Mouse (Mus musculus) CD4-positive helper T cell, adult 2 months (primary cell): ENCODE results near the gene Abca2.

Experiments used
- DNase-seq: peaks from one replicate; pipeline ENCODE4 v3.0.0-alpha.2; 2012; ENCODE audit warnings: low read depth, missing footprints, low spot score

The Abca2 gene

DNA sequence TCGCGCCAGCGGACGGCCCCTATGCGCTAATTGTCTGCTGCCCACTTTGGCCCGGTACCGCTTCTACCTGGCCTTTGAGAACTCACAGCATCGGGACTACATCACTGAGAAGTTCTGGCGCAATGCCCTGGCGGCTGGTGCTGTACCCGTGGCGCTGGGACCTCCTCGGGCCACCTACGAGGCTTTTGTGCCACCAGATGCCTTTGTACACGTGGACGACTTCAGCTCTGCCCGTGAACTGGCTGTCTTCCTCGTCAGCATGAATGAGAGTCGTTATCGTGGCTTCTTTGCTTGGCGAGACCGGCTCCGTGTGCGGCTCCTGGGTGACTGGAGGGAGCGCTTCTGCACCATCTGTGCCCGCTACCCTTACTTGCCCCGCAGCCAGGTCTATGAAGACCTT is 3.0 kb upstream of the Abca2 start:
- DNase-seq = peak; percentile 16

DNA sequence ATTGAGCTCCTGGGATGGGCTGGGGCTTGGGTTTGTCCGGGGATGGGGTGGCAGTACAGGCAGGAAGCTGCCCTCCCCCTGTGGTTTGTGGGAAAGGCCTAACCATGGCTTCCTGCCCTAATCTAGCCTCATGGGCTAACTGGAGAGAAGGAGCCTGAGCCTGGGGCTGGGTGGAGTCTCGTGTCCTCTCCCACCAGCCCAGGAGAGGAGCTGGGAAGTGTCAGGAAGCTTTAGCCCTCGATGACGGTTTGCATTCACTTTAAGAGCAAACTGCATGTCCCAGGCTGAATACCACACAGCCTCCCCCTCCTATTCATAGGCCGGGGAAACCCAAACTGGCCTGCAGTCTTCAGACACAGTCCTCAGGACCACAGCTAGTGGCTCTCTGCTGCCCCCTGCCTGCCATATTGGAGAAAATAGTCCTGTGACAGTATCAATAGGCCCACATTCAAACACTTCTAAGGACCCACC is 1.7 kb upstream of the Abca2 start:
- DNase-seq = peak; percentile 84

DNA sequence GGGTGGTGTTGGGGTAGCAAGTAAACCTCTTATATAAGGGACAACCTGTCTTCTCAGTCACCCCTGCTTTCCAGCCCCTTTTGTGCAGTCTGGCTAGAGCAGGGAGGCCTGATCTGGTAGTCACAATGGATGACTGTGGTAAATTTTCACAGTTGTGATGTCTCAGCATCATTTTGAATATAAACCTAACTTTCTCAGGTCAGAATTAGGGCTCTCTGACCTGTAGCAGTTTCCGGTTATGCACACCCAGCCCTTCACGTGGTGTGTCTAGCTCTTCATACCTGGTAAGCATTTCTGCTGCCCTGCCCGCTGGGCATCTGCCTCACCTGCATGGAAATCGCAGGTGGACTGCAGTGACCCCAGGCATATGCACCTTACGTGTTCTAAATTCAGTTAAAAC is 1.2 kb upstream of the Abca2 start:
- DNase-seq = no peak

DNA sequence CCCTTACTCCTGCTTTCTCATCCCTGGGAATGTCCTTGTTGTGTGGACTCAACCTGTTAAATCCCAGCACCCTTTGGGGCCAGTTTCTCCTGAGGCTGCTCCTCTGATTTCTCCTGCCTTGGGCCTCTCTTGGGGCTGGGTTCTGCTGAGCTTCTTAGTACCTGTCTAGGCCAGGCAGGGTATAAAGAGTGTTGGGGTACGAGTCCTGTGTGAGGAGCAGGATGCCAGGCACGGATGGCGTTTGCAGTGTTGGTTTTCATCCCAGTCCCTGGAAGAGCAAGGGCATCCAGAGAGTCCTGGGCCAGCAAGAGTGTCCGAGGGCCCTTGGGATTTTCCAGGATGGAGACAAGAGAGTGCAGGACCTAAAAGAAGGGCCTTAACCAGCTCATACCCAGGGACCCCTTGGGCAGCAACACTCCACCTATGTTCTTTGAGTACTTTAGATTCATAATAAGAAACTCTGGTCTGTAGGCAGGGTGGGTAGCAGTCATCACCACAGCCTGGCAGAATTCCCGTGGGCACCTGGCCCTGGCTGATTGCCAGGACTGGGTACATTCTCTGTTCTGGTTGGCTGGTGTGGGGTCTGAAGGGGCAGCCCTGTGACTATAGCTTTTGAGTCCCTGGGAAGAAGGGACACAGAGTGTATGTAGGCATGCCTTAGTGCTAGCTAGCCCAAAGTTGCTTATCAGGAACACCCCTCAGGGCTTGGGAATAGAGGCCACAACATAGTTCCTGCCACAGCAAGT is 1.1 kb downstream of the Abca2 start:
- peak; percentile 14 for DNase-seq

DNA sequence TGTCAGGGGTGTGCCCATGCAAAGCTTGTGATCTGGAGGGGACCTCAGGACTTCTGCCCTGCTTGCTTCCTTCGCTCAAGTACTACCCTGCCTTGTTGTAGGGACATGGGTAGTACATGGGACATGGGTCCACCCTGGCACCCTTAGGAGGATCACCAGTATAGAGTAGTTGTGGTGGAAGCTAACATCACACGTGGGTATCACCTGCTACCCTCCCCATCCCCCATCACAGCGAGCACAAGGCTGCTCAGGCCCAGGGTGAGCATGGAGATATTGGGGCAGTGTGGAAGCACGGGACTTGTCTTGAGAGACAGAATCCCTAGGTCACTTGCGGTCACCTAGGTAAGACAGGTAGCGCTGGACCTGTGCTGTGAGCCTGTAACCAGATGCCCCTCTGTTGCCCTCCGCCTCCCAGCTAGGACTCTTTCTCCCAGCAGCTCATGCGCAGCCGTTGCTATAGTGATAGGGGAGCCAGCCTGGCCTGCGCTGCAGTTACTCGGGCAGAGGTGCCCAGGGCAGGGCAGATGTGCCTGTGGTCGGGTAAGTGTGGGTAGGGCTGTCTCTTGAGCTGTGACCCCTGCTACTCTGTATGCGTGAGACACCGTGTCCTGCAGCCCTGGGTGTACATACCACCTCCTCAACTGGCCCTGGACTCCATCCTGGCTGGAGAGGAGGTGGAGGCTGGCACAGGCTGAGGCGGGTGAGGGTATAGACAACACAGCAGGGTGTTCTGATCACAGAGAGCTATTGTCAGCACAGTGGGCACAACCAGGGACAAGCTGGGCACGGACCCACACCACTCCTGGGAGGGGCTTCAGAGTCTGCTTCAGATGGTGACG is 2.1 kb downstream of the Abca2 start:
- DNase-seq = no peak

DNA sequence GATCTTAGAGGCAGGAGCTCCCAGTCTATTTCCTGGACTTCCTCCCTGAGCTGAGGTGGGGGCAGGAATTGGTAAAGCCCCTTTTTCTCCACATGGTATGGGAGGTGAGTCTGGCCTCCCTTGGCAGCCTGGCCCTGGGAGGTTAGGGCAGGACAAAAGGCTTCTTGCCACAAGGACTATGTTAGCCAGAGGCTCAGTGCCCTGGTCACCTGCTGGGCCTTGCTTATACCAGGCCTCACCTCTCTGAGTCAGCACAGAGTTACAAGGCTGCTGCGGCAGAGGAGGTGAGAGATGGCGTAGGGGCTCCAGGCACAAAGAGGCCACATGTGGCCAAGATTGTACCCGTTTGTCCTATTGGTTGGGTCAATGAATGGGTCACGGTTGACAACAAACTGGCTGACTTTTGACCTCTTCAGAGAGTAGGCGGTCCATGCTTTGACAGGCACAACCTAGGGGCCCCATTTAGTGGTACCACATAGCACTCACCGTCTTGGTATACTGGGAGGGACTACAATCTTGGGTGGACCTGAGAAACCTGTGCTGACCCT is 2.9 kb downstream of the Abca2 start:
- no peak for DNase-seq

DNA sequence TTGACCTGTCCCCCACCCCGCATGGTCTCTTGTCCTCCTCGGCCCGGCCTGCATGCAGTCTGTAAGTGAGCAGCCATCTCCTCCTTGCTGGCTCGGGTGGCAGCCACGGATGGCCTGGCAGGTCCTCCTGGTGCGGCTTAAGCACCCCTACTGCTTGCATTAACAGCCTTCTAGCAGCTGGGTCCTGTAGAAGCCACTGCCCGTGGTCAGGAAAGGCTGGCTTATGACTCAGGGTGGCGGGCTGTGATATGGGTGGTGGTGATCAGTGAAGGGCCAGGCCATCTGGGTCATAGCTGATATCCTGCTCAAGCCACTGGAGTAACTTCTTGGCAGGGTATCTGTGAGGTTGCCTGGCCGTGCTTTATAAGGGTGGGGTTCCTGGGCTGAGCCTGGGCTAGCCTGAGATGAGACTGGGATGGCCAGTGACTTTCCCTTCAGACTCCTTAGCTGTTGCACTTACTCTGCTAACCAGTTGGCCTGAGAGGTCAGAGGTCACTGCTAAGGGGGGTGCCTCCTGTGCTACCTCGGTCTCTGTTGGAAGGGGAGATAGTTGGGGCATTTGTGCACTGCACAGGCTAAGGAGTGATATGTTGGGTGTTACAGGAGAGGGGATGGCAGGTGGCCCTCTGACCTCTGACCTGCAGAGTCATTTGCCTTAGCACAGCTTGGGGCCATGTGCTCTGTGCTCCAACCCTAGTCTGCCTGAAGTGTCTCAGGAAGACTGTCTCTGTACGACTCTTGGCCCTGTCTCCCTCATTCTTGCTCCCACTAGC is 4.0 kb downstream of the Abca2 start:
- no peak for DNase-seq

DNA sequence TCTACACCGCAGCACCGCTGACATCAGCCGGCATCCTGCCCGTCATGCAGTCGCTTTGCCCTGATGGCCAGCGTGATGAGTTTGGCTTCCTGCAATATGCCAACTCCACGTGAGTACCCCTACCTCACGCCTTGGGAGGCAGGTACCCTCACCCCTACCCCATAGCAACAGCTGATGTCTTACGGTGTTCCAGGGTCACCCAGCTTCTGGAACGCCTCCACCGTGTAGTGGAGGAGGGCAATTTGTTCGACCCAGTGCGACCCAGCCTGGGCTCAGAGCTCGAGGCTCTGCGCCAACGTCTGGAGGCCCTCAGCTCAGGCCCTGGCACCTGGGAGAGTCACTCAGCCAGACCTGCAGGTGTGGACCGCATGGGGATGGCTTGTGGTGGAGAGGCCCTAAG is 4.6 kb downstream of the Abca2 start:
- no peak for DNase-seq

DNA sequence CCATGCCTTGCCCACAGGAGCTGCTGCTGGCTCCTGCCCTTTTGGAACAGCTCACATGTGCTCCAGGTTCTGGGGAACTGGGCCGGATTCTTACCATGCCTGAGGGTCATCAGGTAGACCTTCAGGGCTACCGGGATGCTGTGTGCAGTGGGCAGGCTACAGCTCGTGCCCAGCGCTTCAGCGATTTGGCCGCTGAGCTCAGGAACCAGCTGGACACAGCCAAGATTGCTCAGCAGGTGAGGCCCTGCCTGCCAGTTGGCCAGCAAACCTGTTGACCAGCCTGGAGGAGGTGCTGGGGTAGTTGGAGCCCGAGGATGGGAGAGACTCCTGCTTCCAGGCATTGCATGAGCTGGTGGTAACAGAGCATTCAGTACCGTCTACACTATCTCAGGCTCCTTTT is 5.8 kb downstream of the Abca2 start:
- no peak for DNase-seq

DNA sequence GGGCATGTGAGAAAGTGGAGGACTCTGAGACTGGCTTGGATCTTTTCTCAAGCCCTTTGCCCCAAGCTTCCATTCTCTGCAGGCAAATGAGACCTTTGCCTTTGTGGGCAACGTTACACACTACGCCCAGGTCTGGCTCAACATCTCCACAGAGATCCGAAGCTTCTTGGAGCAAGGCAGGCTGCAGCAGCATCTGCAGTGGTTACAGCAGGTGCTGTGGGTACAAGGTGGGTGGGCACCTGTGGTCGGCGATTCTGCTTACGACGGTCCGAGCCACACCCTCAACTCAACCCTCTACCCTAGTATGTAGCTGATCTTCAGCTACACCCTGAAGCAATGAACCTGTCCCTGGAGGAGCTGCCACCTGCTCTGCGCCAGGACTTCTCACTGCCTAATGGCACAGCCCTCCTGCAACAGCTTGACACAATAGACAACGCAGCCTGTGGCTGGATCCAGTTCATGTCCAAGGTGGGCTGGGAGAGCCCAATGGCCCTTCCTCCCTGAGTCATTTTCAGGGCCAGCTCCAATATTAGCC is 7.8 kb downstream of the Abca2 start:
- DNase-seq = no peak

DNA sequence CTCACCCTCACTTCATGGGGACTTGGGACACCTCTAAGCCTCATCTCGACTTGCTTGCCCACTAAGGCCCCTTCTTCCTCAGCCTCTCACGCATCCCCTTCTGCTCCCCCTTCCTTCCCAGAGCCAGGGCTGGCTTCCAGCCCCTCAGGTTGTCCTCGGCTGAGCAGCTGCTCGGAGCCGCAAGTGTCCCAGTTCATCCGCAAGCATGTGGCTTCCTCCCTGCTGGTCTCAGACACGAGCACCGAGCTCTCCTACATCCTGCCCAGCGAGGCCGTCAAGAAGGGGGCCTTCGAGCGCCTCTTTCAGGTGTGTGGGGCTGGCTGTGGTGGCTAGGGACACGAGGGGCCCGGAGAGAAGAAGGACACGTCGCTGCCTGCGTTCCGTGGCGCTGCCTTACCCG is 12.6 kb downstream of the Abca2 start:
- DNase-seq = no peak

DNA sequence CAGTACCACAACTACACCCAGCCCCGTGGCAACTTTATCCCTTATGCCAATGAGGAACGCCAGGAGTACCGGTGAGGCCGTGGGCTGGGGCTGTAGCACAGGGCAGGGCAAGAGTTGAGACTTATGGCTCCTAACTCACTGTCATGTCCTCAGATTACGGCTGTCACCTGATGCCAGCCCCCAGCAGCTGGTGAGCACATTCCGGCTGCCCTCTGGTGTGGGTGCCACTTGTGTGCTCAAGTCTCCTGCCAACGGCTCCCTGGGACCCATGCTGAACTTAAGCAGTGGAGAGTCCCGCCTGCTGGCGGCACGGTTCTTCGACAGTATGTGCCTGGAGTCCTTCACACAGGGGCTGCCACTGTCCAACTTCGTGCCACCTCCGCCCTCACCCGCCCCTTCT is 14.2 kb downstream of the Abca2 start:
- DNase-seq = no peak

DNA sequence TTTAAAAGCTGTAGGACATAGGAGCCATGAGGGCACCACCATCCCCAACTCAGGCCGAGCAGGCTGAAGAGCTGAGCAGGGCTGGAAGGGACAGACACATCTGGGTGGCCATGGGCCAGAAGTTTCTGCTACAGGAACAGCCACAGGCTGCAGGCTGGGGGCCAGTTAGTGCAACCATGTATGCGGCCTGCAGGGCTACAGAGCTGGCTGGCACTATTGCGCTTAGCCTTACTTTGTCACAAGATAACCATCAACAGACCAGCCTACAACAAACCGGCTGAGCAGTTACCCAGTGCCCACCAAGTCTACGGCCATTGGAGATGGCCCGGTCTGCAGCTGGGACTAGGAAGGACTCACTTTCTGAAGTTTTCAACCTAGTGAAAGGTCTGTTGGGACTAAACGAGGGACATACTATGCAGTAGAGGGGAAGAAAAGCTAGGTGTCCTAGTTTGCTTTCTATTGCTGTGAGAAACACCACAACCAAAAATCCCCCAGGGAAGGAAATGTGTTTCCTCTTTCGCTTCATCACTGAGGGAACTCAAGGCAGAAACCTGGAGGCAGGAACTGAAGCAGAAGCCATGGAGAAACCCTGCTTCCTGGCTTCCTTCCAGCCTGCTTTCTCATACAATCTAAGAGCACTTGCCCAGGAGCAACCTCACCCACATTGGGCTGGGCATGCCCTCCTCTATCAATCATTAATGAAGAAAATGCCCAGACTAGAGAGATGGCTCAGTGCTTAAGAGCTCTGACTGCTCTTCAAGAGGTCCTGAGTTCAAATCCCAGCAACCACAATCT is 22.5 kb downstream of the Abca2 start:
- no peak for DNase-seq

DNA sequence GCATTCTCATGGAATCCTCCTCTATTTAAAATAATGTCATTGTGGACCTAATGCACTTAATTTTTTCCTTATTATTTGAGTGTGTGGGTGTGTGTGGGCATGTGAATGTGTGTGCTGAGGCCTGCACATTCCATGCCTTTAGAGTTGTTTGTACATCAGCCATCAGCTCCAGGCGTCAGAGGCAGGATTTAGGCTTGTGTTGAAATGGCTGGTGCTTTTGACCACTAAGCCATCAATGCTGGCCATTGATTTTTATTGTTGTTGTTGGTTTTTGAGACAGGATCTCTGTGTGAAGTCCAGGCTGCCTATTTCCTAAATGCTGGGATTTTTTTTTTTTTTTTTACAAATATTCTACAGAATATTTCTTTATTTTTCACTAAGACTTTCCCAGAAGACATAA is 24.4 kb downstream of the Abca2 start:
- no peak for DNase-seq

DNA sequence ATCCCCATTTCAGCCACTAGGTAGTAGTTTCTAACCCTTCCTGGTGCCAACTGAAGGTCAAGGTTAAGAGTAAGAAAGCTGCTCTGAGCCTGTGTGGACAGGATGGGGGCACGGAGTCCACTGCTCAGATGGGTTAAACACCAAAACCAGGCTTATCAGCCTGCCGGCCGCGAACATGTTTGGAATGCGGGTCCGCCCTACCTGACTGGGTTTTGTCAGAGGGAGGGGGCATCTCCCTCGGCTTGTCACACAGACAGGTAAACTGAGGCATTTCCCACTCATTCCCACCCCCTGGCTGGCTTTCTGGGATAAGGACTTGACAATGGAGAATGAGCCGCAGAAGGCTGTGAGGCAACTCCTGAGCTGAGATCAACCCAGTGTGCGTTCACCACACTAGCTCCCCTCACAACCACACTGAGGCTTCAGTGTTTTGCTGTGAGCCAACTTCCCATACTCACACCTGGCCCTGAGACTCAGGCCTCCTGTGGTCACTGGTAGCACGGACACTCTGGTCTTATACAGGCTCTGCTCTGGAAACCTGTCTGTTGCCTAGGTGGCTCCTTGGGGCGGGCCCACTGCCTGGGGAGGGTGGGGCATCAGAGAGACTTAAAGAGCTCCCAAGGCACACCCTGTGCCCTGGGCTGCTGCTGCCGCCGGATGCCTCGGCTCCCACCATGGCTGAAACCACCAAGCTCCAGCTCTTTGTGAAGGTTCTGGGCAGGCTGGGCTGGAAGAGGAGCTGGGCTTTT is 27.9 kb downstream of the Abca2 start, which contains the start of gene Clic3:
TSS of gene Clic3 (plus strand) at position 634 of the 749 bp plus-strand sequence.
- no peak for DNase-seq

DNA sequence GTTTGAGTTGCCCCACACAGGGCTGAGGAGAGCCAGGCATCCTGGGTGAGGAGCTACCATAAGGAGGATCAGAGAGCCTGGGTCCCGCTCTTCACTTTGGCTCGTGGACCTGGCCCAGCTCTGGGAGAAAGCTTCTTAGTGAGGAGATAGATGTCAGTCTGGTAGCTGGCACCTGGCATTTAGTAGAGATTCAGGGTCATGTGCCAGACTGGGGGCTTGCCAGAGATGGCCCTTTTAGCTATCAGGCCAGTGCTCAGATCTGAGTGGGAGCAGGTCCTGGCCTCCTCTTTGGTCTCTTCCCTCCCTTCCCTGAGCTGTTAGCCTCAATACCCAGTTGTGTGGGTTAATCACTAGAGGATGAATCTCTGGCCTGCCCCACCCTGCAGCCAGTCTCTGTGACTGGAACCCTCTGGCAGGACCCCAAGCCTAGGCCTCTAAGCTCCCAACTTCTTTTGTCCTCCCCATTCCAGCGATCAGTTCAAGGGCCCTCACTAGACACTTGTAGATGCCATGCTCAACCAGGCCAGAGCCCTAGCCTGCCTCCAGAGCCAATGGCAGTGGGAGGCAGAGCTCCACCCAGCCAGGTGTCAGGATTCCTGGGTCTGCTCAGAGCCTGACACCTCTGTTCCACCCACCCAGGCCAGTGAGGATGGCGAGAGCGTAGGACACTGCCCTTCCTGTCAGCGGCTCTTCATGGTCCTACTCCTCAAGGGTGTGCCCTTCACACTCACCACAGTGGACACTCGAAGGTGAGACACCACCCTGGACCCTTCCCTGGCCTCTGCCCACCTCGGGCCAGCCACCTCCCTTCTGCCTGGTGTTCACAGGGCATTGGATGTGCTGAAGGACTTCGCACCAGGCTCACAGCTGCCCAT is 28.8 kb downstream of the Abca2 start:
- DNase-seq = no peak

DNA sequence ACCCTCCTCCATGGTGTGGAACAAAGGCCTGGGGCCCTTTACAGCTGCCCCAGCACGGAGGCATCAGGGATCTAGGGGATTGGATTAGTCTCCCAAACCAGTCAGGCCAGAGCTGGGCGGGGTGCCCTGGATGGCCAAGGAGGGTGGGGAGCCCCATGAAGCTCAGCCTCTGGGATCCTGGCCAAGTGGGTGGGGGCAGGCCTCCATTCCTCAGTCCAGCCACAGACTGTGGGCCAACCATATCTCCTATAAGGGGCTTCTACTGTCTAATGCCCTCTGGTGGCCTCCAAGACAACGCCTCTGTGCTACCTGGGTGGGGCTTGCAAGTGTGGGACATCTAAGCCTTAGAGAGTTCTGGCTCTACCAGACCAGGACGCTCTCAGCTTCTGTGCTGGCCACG is 30.4 kb downstream of the Abca2 start:
- DNase-seq = no peak

DNA sequence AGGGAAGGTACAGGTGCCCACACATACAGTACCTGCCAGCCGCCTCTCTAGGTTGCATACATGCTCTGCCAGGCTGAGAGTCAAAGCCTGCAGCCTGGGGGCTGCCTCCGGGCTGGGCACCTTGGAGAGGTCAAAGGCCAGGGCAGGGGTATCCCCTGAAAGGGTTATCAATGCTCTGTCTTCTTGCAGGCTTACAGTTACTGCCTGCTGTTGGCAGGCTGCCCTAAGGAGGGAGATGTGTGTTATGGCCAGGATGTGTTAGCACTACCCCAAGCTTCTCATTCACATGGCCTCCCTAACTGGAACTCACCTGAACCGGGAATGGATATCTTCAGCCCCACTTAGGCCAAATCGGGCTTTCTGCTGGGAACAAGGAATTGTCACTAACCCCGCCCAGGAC is 31.6 kb downstream of the Abca2 start:
- DNase-seq = no peak
